Comparison of ENCODE assay signal across 9 mouse cellular contexts in the genomic region with DNA sequence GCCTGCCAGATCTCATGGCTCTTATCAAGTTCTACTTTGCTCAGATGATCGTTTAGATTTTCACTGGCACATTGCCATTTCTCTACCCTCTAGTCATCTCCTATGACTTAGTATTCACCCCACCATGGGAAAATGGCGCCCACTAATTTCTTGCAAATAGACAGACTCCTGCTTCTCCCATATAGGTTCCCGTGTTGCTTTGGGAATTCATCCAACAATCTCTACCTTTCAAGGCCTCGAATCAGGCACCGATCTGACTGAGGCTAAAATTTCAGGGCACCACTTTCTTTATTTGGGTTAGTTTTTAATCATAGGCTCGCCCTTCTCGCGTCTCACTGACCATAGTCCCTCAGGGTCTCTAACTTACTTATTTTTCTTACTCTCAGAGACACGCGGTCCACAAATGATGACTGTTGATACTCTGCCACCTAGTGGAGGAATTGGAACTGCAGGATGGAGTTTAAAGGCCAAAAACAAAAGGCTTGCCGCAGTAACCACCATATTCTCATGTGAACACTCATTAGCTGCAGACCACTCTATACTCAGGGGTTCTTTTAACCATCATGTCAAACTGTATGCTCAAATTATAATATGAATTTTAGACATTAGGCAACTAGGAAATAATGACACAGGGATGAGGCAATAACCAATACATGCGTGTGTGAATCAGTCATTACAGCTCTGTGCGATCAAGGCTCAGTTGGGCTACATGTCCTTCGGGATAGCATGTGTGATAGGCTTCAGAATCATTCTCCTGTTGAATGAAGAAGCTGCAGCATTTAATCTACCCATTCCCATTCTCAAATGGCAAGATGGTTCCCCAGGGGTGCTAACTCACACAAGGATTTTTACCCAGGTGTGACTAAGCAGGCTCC.
A peak's percentile ranks its signal among the peaks of the same experiment; 100 is the strongest.
DNase-seq lines count a peak whose midpoint lies in the region; ATAC-seq and TF ChIP-seq lines count a peak whose summit lies in the region.
"Had no signal": no experiment of that assay in that cellular context is flagged by ENCODE, and none has a peak within 500 bp of the region (broad histone marks: within the 10 kb centered on the region; RNA-seq: fewer than 3 reads in every experiment).

No protein-coding gene starts in this region.

- TF ChIP-seq CTCF in left cerebral cortex, adult 2 months (IDR thresholded peaks at IDR 0.05) = peak; percentile 76
- TF ChIP-seq CTCF in stomach, postnatal 0 days (IDR thresholded peaks at IDR 0.05; ENCODE audit: low read depth) = peak; percentile 80

- ATAC-seq in hindbrain, embryonic 13.5 days (ENCODE audit: low FRiP score) = no peak
- ATAC-seq in erythroblast, adult 5-6 weeks (replicated peaks; ENCODE audit: low FRiP score, poor library complexity, severe bottlenecking) = peak; percentile 68
- ATAC-seq in hindbrain, embryonic 14.5 days (ENCODE audit: low FRiP score) = peak; percentile 37; the same call in 1 of the 2 replicates
- ATAC-seq in stomach, postnatal 0 days (ENCODE audit: low FRiP score, low TSS enrichment) = no peak

- DNase-seq in hindbrain, embryonic 10.5 days (ENCODE audit: low spot score) = peak; percentile 46
- peak; percentile 21 to 51 for DNase-seq in adrenal gland, postnatal 36 days
- peak; percentile 84 for DNase-seq in hindbrain, embryonic 14.5 days (ENCODE audit: low spot score)
- peak; percentile 40 to 44 for DNase-seq in left cerebral cortex, adult 2 months (ENCODE audit: extremely low spot score in 1 of 2, low spot score in 2 of 2)
- peak; percentile 65 for DNase-seq in mesoderm, embryonic 11.5 days (ENCODE audit: low read depth, low spot score)
- peak; percentile 19 for DNase-seq in stomach, postnatal 0 days (ENCODE audit: low spot score)

- 63% methylated on average over 14 of the region's 14 CpGs for WGBS in hindbrain, embryonic 10.5 days
- 56% methylated on average over 14 of the region's 14 CpGs for WGBS in hindbrain, embryonic 13.5 days
- WGBS in hindbrain, embryonic 14.5 days = 53% methylated on average over 14 of the region's 14 CpGs
- WGBS in stomach, postnatal 0 days = 55% methylated on average over 14 of the region's 14 CpGs

- no peak for TF ChIP-seq EP300 in stomach, postnatal 0 days (optimal IDR thresholded peaks at IDR 0.05)

- H3K36me3 ChIP-seq in hindbrain, embryonic 10.5 days = no peaks in the 10 kb centered on the region
- H3K36me3 ChIP-seq in hindbrain, embryonic 13.5 days = no peaks in the 10 kb centered on the region
- no peaks in the 10 kb centered on the region for H3K36me3 ChIP-seq in hindbrain, embryonic 14.5 days (replicated peaks; ENCODE audit: control insufficient read depth, insufficient read depth)
- H3K36me3 ChIP-seq in stomach, postnatal 0 days (ENCODE audit: control insufficient read depth, insufficient read depth, low read length) = no peaks in the 10 kb centered on the region
- H3K36me3 ChIP-seq: limb, embryonic 15.5 days had no signal

- H3K4me2 ChIP-seq in hindbrain, embryonic 13.5 days = no peak overlapping the region
- no peak overlapping the region for H3K4me2 ChIP-seq in hindbrain, embryonic 14.5 days (replicated peaks)
- no peak overlapping the region for H3K4me2 ChIP-seq in stomach, postnatal 0 days (replicated peaks; ENCODE audit: low read depth)
- H3K4me2 ChIP-seq: limb, embryonic 15.5 days had no signal

- no peaks in the 10 kb centered on the region for H3K9me3 ChIP-seq in hindbrain, embryonic 10.5 days
- no peaks in the 10 kb centered on the region for H3K9me3 ChIP-seq in hindbrain, embryonic 13.5 days
- no peaks in the 10 kb centered on the region for H3K9me3 ChIP-seq in hindbrain, embryonic 14.5 days (ENCODE audit: control insufficient read depth, low read length)
- no peaks in the 10 kb centered on the region for H3K9me3 ChIP-seq in stomach, postnatal 0 days (ENCODE audit: control insufficient read depth, low read length)
- H3K9me3 ChIP-seq: limb, embryonic 15.5 days had no signal

- H3K4me3 ChIP-seq in hindbrain, embryonic 10.5 days = no peak overlapping the region
- H3K4me3 ChIP-seq in hindbrain, embryonic 13.5 days = no peak overlapping the region
- H3K4me3 ChIP-seq in hindbrain, embryonic 14.5 days (replicated peaks; ENCODE audit: low read length) = no peak overlapping the region
- H3K4me3 ChIP-seq in left cerebral cortex, adult 2 months = no peak overlapping the region
- H3K4me3 ChIP-seq in stomach, postnatal 0 days (ENCODE audit: low read depth, low read length) = no peak overlapping the region
- H3K4me3 ChIP-seq: limb, embryonic 15.5 days had no signal

- intact Hi-C loops in left cerebral cortex, adult 2 months (cut with DNase I) = loop anchor here (2.0 to 5.0 kb wide), 2 partner anchors 117 to 312 kb away; no protein-coding TSS in a partner anchor

- no peaks in the 10 kb centered on the region for H3K4me1 ChIP-seq in hindbrain, embryonic 10.5 days (replicated peaks)
- no peaks in the 10 kb centered on the region for H3K4me1 ChIP-seq in hindbrain, embryonic 13.5 days (replicated peaks)
- H3K4me1 ChIP-seq in hindbrain, embryonic 14.5 days (replicated peaks; ENCODE audit: control insufficient read depth, insufficient read depth, low read length) = no peaks in the 10 kb centered on the region
- H3K4me1 ChIP-seq in stomach, postnatal 0 days (replicated peaks; ENCODE audit: control insufficient read depth, insufficient read depth) = no peaks in the 10 kb centered on the region
- H3K4me1 ChIP-seq: limb, embryonic 15.5 days had no signal

- peaks cover 10% of the 10 kb centered on the region for H3K27me3 ChIP-seq in hindbrain, embryonic 10.5 days (ENCODE audit: insufficient read depth, poor library complexity, severe bottlenecking)
- 0 out of 2 replicates have a peak, but pooled peaks cover 8% of the 10 kb centered on the region for H3K27me3 ChIP-seq in hindbrain, embryonic 13.5 days
- no peaks in the 10 kb centered on the region for H3K27me3 ChIP-seq in hindbrain, embryonic 14.5 days (ENCODE audit: control insufficient read depth, insufficient read depth, low read length)
- H3K27me3 ChIP-seq in stomach, postnatal 0 days (ENCODE audit: control insufficient read depth, insufficient read depth, low read length) = no peaks in the 10 kb centered on the region
- H3K27me3 ChIP-seq: limb, embryonic 15.5 days had no signal

- no peak overlapping the region for H3K9ac ChIP-seq in hindbrain, embryonic 13.5 days
- no peak overlapping the region for H3K9ac ChIP-seq in hindbrain, embryonic 14.5 days
- H3K9ac ChIP-seq in stomach, postnatal 0 days (ENCODE audit: low read length) = no peak overlapping the region
- H3K9ac ChIP-seq: limb, embryonic 15.5 days had no signal

- H3K27ac ChIP-seq in hindbrain, embryonic 10.5 days = no peak overlapping the region
- no peak overlapping the region for H3K27ac ChIP-seq in hindbrain, embryonic 13.5 days
- H3K27ac ChIP-seq in hindbrain, embryonic 14.5 days = no peak overlapping the region
- H3K27ac ChIP-seq in left cerebral cortex, adult 2 months = no peak overlapping the region
- no peak overlapping the region for H3K27ac ChIP-seq in stomach, postnatal 0 days (replicated peaks)
- H3K27ac ChIP-seq: limb, embryonic 15.5 days had no signal

Comparison
In these comparisons a context has a peak if more than half of its experiments do, and no peak if none do; other contexts are left out.
1. ATAC-seq: peak in erythroblast, adult 5-6 weeks (single experiment) and hindbrain, embryonic 14.5 days (single experiment); none in hindbrain, embryonic 13.5 days (single experiment) and stomach, postnatal 0 days (single experiment).
2. DNase-seq: peak in every context shown above with its lines; median percentile 84 in hindbrain, embryonic 14.5 days; 65 in mesoderm, embryonic 11.5 days; 46 in hindbrain, embryonic 10.5 days; 42 in left cerebral cortex, adult 2 months; 36 in adrenal gland, postnatal 36 days; 19 in stomach, postnatal 0 days.